Mouse (Mus musculus): ENCODE measurements around the gene Dnase2a.

GRCm38 (mm10) chr8:84943699-84944098 is 35.3 kb downstream of the Dnase2a start:
- TF ChIP-seq CTCF (IDR thresholded peaks at IDR 0.05; ENCODE audit: control insufficient read depth, insufficient read depth, insufficient read length) = no peak
- no peak for TF ChIP-seq MAX (IDR thresholded peaks at IDR 0.05)
